Mouse (Mus musculus) liver, postnatal 0 days (tissue): ENCODE data around the gene Itgb1bp1.

ENCODE experiments used
- CTCF ChIP-seq: sonication (generic); IDR thresholded peaks from 2 replicates; pipeline ENCODE4 v1.5.1; 2016; ENCODE audit warnings: antibody characterized with exemption, low read depth
- EP300 ChIP-seq: IDR thresholded peaks from 2 replicates; pipeline ENCODE4 v1.6.1; 2016; ENCODE audit warnings: antibody characterized with exemption, low read depth, mild to moderate bottlenecking

GRCm38 (mm10) chr12:21207422-21207821 is 78.7 kb downstream of the Itgb1bp1 start:
- TF ChIP-seq EP300, result no peak
- TF ChIP-seq CTCF, result no peak
